Mouse (Mus musculus): ENCODE data around the gene Snapc1. TPM values are rescaled to one million over a fixed set of nuclear protein-coding genes. Genes with fewer than 3 reads are reported as not detected.

Snapc1 gene
- polyA plus RNA-seq, 1 experiment from 2014 or later = 34.9 TPM

DNA sequence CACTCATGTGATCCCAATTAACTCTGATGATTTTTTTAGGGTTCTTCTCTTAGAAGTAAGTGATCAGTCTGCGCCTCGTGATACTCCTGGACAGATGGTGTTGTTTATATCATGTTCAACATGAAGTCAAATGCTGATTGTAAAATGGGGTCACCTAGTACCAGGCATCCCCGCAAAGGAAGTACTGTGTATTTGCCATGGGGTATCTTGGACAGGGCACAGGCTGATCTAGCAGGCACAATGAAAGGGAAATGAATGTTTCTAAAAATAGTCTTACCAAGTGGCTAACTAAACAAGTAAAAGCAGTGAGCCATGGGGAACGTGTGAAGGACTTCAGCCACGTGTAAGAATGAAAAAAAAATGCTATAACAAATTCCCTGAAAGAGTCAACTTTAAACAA is 9.5 kb upstream of the Snapc1 start:
- no peak overlapping the region for H3K4me3 ChIP-seq
- no peak overlapping the region for H3K4me2 ChIP-seq (replicated peaks)
- H3K9me3 ChIP-seq = no peaks in the 10 kb centered on the region
- no peaks in the 10 kb centered on the region for H3K27me3 ChIP-seq (replicated peaks)
- no peak overlapping the region for H3K9ac ChIP-seq
- ATAC-seq (ENCODE audit: low FRiP score, low read depth) = no peak
- H3K36me3 ChIP-seq = no peaks in the 10 kb centered on the region
- no peaks in the 10 kb centered on the region for H3K4me1 ChIP-seq
- no peak overlapping the region for H3K27ac ChIP-seq
- WGBS = 76% methylated on average over 5 of the region's 5 CpGs

DNA sequence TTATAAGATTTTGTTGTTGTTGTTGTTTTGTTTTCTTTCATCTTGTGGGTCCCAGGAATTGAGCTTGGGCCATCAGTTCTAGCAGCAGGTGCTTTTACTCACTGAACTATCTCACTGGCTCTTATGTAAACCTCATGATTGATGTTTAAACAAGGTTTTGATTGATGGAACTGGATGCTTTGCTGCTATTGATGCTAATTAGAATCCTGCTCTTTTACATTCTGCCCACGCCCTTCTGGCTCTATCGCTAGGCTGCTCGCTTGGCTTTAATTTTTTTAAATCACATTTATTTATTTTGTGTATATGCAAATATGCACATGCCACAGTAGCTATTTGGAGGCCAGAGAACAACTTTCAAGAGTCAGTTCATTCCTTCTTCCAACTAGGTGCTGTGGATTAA is 6.6 kb upstream of the Snapc1 start:
- no peaks in the 10 kb centered on the region for H3K36me3 ChIP-seq
- H3K4me1 ChIP-seq = no peaks in the 10 kb centered on the region
- no peaks in the 10 kb centered on the region for H3K9me3 ChIP-seq
- no peak overlapping the region for H3K4me2 ChIP-seq (replicated peaks)
- H3K27ac ChIP-seq = no peak overlapping the region
- no peak overlapping the region for H3K4me3 ChIP-seq
- 89% methylated on average over 3 of the region's 3 CpGs for WGBS
- ATAC-seq (ENCODE audit: low FRiP score, low read depth) = no peak
- H3K9ac ChIP-seq = no peak overlapping the region
- H3K27me3 ChIP-seq (replicated peaks) = no peaks in the 10 kb centered on the region

DNA sequence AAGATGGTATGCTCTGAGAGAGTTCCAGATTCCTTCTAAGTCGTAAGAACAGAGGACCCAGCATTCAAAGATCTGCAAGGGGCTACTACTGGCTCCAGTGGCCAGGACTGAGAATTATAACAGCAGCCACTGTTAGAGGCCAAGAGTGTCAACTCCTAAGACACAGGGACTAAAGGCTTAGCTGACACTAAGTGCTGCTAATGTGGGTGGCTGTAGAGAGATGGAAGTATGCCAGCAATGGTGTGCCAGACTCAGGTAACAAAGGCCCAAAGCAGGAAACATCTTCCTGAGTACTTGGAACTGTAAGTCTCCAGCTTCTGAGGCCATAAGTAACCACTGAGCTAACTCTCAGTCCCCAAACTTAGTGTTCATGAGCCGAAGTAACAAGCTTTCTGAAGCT is 5.5 kb upstream of the Snapc1 start:
- Histone ChIP-seq H3K27me3 (replicated peaks) (no peaks in the 10 kb centered on the region), H3K4me2 (replicated peaks) (no peak overlapping the region), H3K4me1 (no peaks in the 10 kb centered on the region), H3K9ac (no peak overlapping the region), H3K36me3 (no peaks in the 10 kb centered on the region), H3K9me3 (no peaks in the 10 kb centered on the region), H3K27ac (no peak overlapping the region), H3K4me3 (no peak overlapping the region)
- WGBS = 77% methylated on average over 2 of the region's 2 CpGs
- no peak for ATAC-seq (ENCODE audit: low FRiP score, low read depth)

DNA sequence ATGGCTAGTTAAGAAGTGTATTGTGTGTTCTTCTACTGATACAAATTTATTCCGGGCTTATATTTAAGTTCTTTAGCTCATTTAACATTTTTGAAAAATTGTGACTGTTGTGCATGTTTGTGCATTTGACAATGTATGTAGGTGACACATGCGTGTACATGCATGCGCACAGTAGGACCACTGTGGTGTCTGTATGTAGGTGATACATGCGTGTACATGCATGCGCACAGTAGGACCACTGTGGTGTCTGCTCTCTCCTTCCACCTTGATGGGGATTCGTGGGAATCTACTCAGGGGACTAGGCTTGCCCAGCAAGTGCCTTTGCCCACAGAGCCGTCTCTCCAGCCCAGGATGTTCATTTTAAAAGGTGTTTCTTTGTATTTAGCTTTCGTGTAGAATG is 4.9 kb downstream of the Snapc1 start:
- H3K4me2 ChIP-seq (replicated peaks) = no peak overlapping the region
- H3K9ac ChIP-seq = no peak overlapping the region
- no peak for ATAC-seq (ENCODE audit: low FRiP score, low read depth)
- 96% methylated on average over 8 of the region's 8 CpGs for WGBS
- peaks cover 57% of the 10 kb centered on the region for H3K36me3 ChIP-seq
- 0 out of 2 replicates have a peak, but pooled peaks cover 4% of the 10 kb centered on the region for H3K4me1 ChIP-seq
- H3K27me3 ChIP-seq (replicated peaks) = no peaks in the 10 kb centered on the region
- peaks cover 7% of the 10 kb centered on the region; the same call in 1 of the 2 replicates for H3K9me3 ChIP-seq
- H3K4me3 ChIP-seq = no peak overlapping the region
- H3K27ac ChIP-seq = no peak overlapping the region

DNA sequence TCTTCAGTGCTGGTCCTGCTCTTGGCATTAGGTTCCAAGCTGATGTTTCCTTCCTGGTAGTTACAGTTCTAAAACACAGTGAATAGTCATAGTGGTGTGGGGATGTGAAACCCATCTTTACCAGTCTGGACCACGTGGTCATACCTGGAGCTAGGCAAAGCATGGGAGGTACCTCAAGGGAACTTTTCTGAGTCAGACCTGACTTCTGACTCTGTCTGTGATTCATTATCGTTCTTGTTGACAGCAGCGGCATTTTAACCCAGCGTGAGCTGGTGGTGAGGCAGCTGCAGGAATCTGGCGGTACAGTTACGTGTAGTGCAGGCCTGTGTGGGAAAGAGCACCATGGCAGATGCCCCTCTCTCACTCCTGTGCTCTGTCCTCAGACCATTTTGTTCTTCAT is 10.3 kb downstream of the Snapc1 start:
- Histone ChIP-seq H3K4me3 (no peak overlapping the region), H3K9ac (no peak overlapping the region), H3K27ac (no peak overlapping the region), H3K4me1 (no peaks in the 10 kb centered on the region), H3K4me2 (replicated peaks) (no peak overlapping the region), H3K27me3 (replicated peaks) (no peaks in the 10 kb centered on the region), H3K9me3 (peaks cover 7% of the 10 kb centered on the region; the same call in 1 of the 2 replicates), H3K36me3 (peaks cover 82% of the 10 kb centered on the region)
- no peak for ATAC-seq (ENCODE audit: low FRiP score, low read depth)
- WGBS = 95% methylated on average over 6 of the region's 6 CpGs

DNA sequence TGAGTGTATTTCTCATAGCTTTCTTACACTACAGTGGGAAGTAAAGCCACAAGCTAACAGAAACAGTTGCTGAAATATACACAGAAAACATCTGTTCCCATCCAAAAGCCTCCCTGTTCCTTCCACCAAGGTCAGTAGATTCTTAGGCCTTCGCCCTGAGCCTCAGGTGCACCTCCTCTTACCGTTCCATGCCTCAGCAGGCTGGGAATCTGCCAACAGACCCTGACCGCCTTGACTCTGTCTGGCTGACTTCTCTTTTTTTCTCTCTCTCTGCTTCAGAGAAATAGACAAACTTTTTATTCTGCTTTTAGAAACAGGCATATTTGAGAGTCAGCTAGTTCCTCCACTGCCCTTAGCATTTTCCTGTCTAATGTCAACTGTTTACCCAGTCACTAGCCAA is 13.9 kb downstream of the Snapc1 start:
- Histone ChIP-seq H3K4me3 (no peak overlapping the region), H3K27ac (no peak overlapping the region), H3K27me3 (replicated peaks) (no peaks in the 10 kb centered on the region), H3K36me3 (peaks cover 70% of the 10 kb centered on the region), H3K9ac (no peak overlapping the region), H3K4me2 (replicated peaks) (no peak overlapping the region), H3K9me3 (no peaks in the 10 kb centered on the region), H3K4me1 (no peaks in the 10 kb centered on the region)
- 97% methylated on average over 3 of the region's 3 CpGs for WGBS
- no peak for ATAC-seq (ENCODE audit: low FRiP score, low read depth)

DNA sequence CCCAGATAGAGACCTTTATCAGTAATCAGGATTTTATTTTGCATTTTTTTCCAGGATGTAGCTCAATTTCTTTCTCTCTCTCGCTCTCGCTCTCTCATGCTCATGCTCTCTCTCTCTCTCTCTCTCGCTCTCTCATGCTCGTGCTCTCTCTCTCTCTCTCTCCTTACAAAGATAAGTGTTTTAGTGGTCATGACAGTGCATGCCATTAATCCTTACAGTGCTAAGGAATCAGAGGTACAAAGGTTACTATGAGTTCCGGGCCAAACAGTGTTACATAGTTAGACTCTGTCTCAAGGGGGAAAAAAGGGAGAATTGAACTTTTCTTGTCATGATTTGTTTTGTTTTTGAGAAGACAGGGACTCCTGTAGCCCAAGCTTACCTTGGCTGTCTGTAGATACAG is 15.4 kb downstream of the Snapc1 start:
- Histone ChIP-seq H3K27me3 (replicated peaks) (no peaks in the 10 kb centered on the region), H3K4me2 (replicated peaks) (no peak overlapping the region), H3K27ac (no peak overlapping the region), H3K4me1 (no peaks in the 10 kb centered on the region), H3K9ac (no peak overlapping the region), H3K36me3 (peaks cover 73% of the 10 kb centered on the region), H3K9me3 (no peaks in the 10 kb centered on the region), H3K4me3 (no peak overlapping the region)
- WGBS = 95% methylated on average over 5 of the region's 5 CpGs
- ATAC-seq (ENCODE audit: low FRiP score, low read depth) = no peak

DNA sequence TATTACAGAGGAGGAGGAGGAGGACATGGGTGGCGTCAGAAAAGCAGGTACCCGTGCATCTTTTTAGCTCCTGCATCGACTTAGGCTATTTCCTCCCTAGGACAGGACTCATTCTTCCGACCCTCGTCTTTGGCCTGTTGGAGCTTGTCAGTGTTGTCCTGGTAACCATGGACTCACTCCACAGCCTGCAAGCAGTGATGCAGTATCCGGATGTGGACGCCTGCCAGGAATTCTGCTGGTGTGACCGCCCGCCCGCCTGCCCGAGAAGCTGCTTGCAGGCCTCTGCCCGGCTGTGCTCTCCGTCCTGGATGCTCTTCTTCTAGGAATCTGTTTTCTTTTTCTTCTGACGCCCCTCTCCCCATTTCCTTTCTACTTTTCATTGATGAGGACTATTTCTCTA is 18.3 kb downstream of the Snapc1 start:
- Histone ChIP-seq H3K9ac (no peak overlapping the region), H3K27ac (no peak overlapping the region), H3K36me3 (peaks cover 63% of the 10 kb centered on the region), H3K9me3 (no peaks in the 10 kb centered on the region), H3K4me2 (replicated peaks) (no peak overlapping the region), H3K4me1 (no peaks in the 10 kb centered on the region), H3K27me3 (replicated peaks) (no peaks in the 10 kb centered on the region), H3K4me3 (no peak overlapping the region)
- no peak for ATAC-seq (ENCODE audit: low FRiP score, low read depth)
- 74% methylated on average over 14 of the region's 14 CpGs for WGBS

DNA sequence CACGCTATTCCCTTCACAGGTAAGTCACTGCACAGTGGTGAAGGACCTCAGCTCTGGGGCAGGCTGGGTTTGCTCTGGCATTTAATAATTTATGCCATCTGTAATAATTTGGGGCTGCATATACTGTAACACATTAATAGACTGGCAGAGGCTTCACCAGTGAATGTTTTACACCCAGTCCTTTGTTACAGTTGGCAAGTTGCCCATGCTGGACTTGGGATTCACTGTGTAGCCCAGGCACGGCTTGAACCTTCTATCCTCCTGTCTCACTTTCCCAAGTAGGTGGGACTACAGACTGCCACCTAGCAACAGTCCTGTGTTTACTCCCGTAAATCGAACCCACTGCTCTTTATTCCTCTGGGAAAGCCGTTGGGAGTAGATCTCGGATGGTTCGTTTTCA is 22.0 kb downstream of the Snapc1 start:
- WGBS = 83% methylated on average over 7 of the region's 7 CpGs
- no peak overlapping the region for H3K4me3 ChIP-seq
- H3K27me3 ChIP-seq (replicated peaks) = no peaks in the 10 kb centered on the region
- no peaks in the 10 kb centered on the region for H3K9me3 ChIP-seq
- no peak overlapping the region for H3K4me2 ChIP-seq (replicated peaks)
- no peaks in the 10 kb centered on the region for H3K4me1 ChIP-seq
- no peak for ATAC-seq (ENCODE audit: low FRiP score, low read depth)
- H3K27ac ChIP-seq = no peak overlapping the region
- H3K9ac ChIP-seq = no peak overlapping the region
- H3K36me3 ChIP-seq = peaks cover 30% of the 10 kb centered on the region

DNA sequence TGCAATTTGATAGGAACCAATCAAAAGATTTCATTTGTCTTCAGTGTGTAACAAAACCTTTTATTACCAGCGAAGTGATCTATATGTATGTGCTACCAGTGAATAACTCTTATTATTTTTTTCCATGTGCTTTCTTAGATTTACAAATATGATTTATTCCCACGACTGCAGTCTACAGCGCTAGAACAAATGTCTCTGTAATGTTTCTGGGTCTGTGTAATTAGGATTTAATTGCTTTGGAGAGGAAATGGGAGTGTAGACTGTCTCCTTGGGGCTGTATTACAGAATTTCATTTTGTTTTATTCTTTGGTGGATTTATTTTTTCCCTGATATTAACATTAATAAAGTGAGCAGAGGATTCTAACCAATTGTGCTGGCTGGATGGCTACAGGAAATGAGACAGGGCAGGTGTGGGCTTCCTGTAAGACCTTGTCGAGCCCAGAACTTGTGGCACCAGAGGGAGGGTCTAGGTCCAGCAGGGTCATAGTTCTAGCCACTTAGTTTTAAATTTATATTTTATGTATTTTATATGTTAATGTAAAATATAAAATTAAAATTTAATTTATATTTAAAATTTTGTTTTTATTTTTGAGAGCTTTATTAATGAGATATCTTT is 24.2 kb downstream of the Snapc1 start:
- no peak overlapping the region for H3K27ac ChIP-seq
- H3K36me3 ChIP-seq = peaks cover 19% of the 10 kb centered on the region
- no peak overlapping the region for H3K9ac ChIP-seq
- H3K4me1 ChIP-seq = no peaks in the 10 kb centered on the region
- H3K4me2 ChIP-seq (replicated peaks) = no peak overlapping the region
- no peaks in the 10 kb centered on the region for H3K9me3 ChIP-seq
- H3K27me3 ChIP-seq (replicated peaks) = no peaks in the 10 kb centered on the region
- 90% methylated on average over 4 of the region's 4 CpGs for WGBS
- H3K4me3 ChIP-seq = no peak overlapping the region
- ATAC-seq (ENCODE audit: low FRiP score, low read depth) = no peak

DNA sequence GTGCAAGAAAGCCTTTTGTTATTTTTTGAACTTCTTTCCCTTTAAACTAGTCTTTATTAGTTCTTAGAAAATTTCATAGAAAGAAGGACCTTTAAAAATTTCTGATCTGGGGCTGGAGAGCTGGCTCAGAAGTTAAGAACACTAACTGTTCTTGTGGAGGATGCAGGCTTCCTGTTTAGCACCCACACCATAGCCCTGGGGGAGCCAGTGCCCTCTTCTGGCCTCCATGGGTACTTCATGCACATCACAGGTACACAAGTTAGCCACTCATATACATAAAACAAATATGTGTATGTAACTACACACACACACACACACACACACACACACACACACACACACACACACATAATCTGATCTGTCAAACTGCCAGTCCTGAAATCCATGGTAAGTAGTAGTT is 25.3 kb downstream of the Snapc1 start:
- H3K4me3 ChIP-seq = no peak overlapping the region
- no peaks in the 10 kb centered on the region for H3K4me1 ChIP-seq
- H3K36me3 ChIP-seq = peaks cover 11% of the 10 kb centered on the region
- no peak overlapping the region for H3K4me2 ChIP-seq (replicated peaks)
- H3K9ac ChIP-seq = no peak overlapping the region
- ATAC-seq (ENCODE audit: low FRiP score, low read depth) = no peak
- no peaks in the 10 kb centered on the region for H3K27me3 ChIP-seq (replicated peaks)
- no peak overlapping the region for H3K27ac ChIP-seq
- no peaks in the 10 kb centered on the region for H3K9me3 ChIP-seq

DNA sequence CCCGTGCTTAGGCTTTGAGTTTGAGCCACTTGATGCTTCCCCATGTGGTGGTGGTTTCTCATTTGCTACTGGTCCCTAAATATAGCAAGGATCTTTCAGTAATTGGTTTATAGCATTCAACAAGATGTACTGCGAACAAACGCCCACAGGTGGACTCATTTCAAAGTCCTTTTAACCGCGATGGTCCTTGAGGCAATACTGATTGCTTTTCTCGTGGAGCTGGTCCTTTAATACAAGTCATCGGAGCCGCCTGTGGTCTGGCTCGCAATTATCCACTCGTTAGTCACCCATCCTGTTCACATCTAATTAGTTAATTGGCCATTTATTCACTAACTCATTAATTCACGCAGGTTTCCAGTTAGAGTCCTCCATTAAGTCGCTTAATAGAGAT is 32.6 kb downstream of the Snapc1 start:
- H3K27ac ChIP-seq = no peak overlapping the region
- WGBS = 40% methylated on average over 12 of the region's 12 CpGs
- H3K27me3 ChIP-seq (replicated peaks) = peaks cover 31% of the 10 kb centered on the region
- H3K4me2 ChIP-seq (replicated peaks) = peak overlapping the region; percentile 80
- H3K9me3 ChIP-seq = no peaks in the 10 kb centered on the region
- peak overlapping the region; percentile 65; the same call in 1 of the 2 replicates for H3K9ac ChIP-seq
- no peak for ATAC-seq (ENCODE audit: low FRiP score, low read depth)
- no peak overlapping the region; the same call in 1 of the 2 replicates for H3K4me3 ChIP-seq
- no peaks in the 10 kb centered on the region; the same call in 1 of the 2 replicates for H3K4me1 ChIP-seq
- H3K36me3 ChIP-seq = no peaks in the 10 kb centered on the region
